Mouse (Mus musculus) ES-Bruce4 (cell line): ENCODE measurements at regions not wholly inside any gene's neighbourhood (a gene's known extent, or its start where the extent isn't known, plus 50 kb on each side); places are given as distances from the start of the nearest gene placed in this dataset.

Experiments used
- H3K27ac ChIP-seq: 2 replicates; pipeline ENCODE4 v1.5.1; 2012; ENCODE audit warnings: low read length, inconsistent platforms; ENCODE audit not compliant: insufficient read depth
- H3K27me3 ChIP-seq: 2 replicates; pipeline ENCODE4 v1.6.1; 2012; ENCODE audit warnings: mild to moderate bottlenecking, low read length, inconsistent platforms; ENCODE audit not compliant: control insufficient read depth, poor library complexity, insufficient read depth, severe bottlenecking
- H3K36me3 ChIP-seq: 2 replicates; pipeline ENCODE4 v1.6.1; 2012; ENCODE audit warnings: inconsistent platforms, mild to moderate bottlenecking, low read length, moderate library complexity; ENCODE audit not compliant: control insufficient read depth, poor library complexity, insufficient read depth, severe bottlenecking
- H3K4me1 ChIP-seq: one replicate; pipeline ENCODE4 v1.8.1; 2011; ENCODE audit warnings: low read length; ENCODE audit not compliant: control insufficient read depth, insufficient read depth
- H3K4me3 ChIP-seq: 2 replicates; pipeline ENCODE4 v1.5.1; 2011; ENCODE audit warnings: low read depth, mild to moderate bottlenecking, low read length
- H3K9ac ChIP-seq: 2 replicates; pipeline ENCODE4 v1.6.1; 2012; ENCODE audit warnings: low read depth, mild to moderate bottlenecking, inconsistent platforms; ENCODE audit not compliant: poor library complexity, severe bottlenecking
- H3K9me3 ChIP-seq: replicated peaks from 2 replicates; pipeline ENCODE4 v1.6.1; 2012; ENCODE audit warnings: mild to moderate bottlenecking, low read length, inconsistent platforms; ENCODE audit not compliant: control insufficient read depth, poor library complexity, insufficient read depth, severe bottlenecking
- CTCF ChIP-seq: IDR thresholded peaks from one replicate; pipeline ENCODE4 v1.8.1; 2011; ENCODE audit warnings: low read depth, low read length
- EP300 ChIP-seq: IDR thresholded peaks from 2 replicates; pipeline ENCODE4 v1.6.1; 2011; ENCODE audit warnings: low read depth, low read length; ENCODE audit not compliant: insufficient read depth
- POLR2A ChIP-seq: IDR thresholded peaks from one replicate; pipeline ENCODE4 v1.8.1; 2011; ENCODE audit warnings: low read length; ENCODE audit not compliant: insufficient read depth

DNA sequence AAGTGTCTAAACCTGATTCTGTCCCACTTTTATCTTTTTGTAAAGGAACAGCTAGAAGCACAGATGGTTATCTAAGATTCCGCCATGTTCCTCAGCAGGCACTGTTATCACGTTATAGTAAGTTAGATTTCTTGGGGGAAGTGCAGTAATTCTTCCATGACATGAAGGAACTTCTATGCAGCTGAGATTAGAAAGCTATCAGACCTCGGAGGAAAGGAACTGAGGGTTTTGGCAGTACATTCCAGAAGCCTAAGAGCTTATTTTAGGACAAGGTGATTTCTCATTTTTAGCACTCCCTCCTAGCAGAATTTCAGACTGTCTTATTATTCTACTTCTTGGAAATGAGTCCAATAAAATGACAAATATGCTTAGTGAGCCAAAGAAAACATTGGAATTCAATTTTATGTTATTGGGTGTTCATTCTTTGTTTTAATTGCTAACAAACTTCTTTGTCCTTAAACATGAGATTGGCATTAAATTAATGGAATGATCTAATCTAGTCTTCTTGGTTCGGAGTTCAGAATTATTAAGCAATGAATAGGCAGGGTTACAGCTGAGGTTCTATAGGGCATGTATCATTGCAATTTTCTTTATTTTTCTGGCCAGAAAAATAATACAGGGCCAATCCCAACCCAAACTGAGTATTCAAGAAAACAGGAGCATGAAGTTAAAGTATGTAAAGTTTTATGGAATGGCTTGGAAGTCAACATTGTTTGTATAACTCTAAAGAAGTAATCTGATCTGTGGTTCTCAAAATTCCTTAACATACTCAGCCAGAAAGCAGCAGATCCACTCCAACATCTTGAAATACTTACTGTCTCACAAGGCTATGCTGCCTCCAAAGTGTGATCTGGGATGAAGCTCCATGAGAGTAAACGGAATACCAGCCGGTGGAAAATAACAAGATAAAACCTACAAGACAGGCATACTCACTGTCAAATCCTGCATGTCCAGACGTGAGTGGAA lies 678.7 kb downstream of the Car8 start:
- no peak overlapping the region for H3K27ac ChIP-seq
- H3K36me3 ChIP-seq: no peaks in the 10 kb centered on the region
- TF ChIP-seq POLR2A (no peak), CTCF (no peak), EP300 (no peak)
- H3K9ac ChIP-seq: no peak overlapping the region
- H3K4me3 ChIP-seq: no peak overlapping the region
- no peaks in the 10 kb centered on the region for H3K27me3 ChIP-seq
- H3K9me3 ChIP-seq: no peaks in the 10 kb centered on the region
- H3K4me1 ChIP-seq: no peaks in the 10 kb centered on the region

DNA sequence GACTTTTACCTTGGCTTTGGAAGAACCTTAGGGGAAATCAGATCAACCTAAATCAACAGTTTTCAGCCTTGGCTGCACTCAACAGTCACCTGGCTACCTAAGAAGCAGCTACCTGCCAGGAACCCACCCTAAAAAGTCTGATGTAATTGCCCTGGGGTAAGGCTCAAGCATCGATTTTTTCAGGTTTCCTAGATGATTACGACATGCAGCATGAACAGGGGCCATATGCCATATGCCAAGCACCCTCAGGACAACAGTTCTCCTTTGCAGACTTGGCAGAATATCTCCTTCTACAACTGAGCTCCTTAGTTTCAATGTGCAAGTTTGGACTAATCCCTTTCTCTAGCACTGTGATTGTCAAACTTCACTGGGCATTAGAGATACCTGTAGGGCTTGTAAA lies 680.1 kb downstream of the Car8 start:
- H3K27me3 ChIP-seq: no peaks in the 10 kb centered on the region
- H3K4me3 ChIP-seq: no peak overlapping the region
- no peaks in the 10 kb centered on the region for H3K4me1 ChIP-seq
- H3K9me3 ChIP-seq: no peaks in the 10 kb centered on the region
- no peak overlapping the region for H3K27ac ChIP-seq
- no peaks in the 10 kb centered on the region for H3K36me3 ChIP-seq
- TF ChIP-seq EP300 (no peak), CTCF (no peak), POLR2A (no peak)
- H3K9ac ChIP-seq: no peak overlapping the region

DNA sequence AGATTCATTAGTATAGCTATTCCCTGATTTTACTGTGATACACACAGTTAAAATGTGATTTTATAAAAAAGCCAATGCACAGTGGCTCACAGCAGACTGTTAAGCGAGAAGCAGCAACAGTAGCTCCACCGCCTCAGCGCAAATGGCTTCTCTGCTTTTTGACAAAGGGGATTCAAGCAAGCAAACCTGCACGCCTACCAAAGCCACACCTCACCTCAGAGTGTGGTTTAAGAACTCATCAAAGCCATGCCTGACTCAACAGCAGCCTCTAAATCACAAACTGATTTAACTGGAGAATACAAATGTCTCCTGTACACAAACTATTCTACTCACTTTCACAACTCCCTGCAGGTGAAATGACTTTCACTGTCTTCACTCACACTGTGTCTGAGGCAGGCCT lies 704.5 kb downstream of the Car8 start:
- no peaks in the 10 kb centered on the region for H3K36me3 ChIP-seq
- H3K4me1 ChIP-seq: no peaks in the 10 kb centered on the region
- no peak overlapping the region for H3K9ac ChIP-seq
- no peaks in the 10 kb centered on the region for H3K9me3 ChIP-seq
- no peaks in the 10 kb centered on the region for H3K27me3 ChIP-seq
- TF ChIP-seq POLR2A (no peak), EP300 (no peak), CTCF (no peak)
- no peak overlapping the region for H3K4me3 ChIP-seq
- no peak overlapping the region for H3K27ac ChIP-seq

DNA sequence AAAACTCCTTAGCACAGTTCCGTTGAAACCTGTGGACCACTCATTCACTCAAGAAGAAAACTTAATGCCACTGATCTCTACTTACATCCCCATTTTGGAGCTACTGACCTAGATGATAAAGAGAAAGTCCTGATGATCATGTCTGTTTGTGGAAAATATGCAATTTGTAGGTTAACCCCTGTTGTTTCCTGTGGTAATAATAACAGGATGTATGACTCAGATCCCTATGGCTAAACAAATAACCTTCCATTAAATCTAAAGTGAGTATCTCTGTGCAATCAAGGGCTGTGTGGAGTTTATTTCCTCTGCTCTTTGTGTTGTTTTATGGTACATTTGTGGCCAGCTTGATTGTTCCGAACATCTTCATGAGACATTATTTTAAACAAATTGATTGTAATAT lies 711.1 kb downstream of the Car8 start:
- Histone ChIP-seq H3K27ac (no peak overlapping the region), H3K9ac (no peak overlapping the region), H3K27me3 (no peaks in the 10 kb centered on the region), H3K9me3 (no peaks in the 10 kb centered on the region), H3K4me1 (no peaks in the 10 kb centered on the region), H3K36me3 (no peaks in the 10 kb centered on the region), H3K4me3 (no peak overlapping the region)
- TF ChIP-seq CTCF (no peak), EP300 (no peak), POLR2A (no peak)

DNA sequence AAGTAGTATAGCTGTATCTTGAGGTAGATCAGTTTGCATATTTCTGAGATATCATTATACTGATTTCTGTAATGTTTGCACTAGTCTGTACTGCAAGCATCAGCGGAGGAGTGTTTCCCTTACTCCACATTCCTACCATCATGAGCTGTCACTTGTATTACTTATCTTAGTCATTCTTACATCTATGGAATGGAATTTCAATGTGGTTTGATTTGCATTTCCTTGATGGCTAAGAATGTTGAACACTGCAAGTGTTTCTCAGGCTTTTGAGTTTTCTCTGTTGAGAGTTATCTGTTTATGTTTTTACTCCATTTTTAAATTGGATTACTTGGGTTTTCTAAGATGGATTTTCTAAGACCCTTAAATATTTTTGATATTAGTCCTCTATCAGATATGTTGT lies 725.8 kb downstream of the Car8 start:
- Histone ChIP-seq H3K27ac (no peak overlapping the region), H3K4me3 (no peak overlapping the region), H3K27me3 (no peaks in the 10 kb centered on the region), H3K36me3 (no peaks in the 10 kb centered on the region), H3K4me1 (no peaks in the 10 kb centered on the region), H3K9ac (no peak overlapping the region), H3K9me3 (0 out of 2 replicates have a peak, but pooled peaks cover 3% of the 10 kb centered on the region)
- no peak for TF ChIP-seq CTCF
- no peak for TF ChIP-seq POLR2A
- TF ChIP-seq EP300: no peak

DNA sequence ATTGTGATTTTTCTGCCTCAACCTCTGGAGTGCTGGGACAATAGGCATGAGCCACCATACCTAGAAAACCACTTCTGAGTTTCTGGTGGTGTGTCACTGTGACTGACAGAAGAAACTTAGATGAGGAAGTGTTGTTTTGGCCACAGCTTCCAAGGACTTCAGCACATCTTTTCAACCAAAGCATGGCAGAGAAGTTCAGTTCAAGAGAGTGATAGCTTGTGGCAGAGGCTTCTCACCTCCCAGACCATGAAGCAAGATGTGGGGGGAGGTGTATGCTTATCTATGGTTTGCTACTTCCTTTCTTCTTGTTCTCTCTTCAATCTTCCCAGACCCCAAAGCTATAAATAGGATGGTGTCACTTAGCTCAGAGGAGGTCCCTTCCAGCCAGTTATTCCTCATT lies 753.3 kb downstream of the Car8 start:
- Histone ChIP-seq H3K27me3 (no peaks in the 10 kb centered on the region), H3K27ac (no peak overlapping the region), H3K4me1 (no peaks in the 10 kb centered on the region), H3K9me3 (0 out of 2 replicates have a peak, but pooled peaks cover 3% of the 10 kb centered on the region), H3K4me3 (no peak overlapping the region), H3K36me3 (no peaks in the 10 kb centered on the region), H3K9ac (no peak overlapping the region)
- TF ChIP-seq POLR2A: no peak
- TF ChIP-seq CTCF: no peak
- no peak for TF ChIP-seq EP300
